Mouse (Mus musculus): Measurements from ENCODE around the gene Selenbp1. TPM values are rescaled to one million over a fixed set of nuclear protein-coding genes. Genes with fewer than 3 reads are reported as not detected.
"Not testable (repeated sequence)": the region's sequence is repeated elsewhere in the genome, so short reads cannot be mapped to it uniquely, and the experiment has no call there.

Selenbp1 gene
- polyA plus RNA-seq, 1 experiment from 2014 or later: 129 TPM

GRCm38 (mm10) chr3:94931427-94932082 lies 1.3 kb upstream of the Selenbp1 start:
- not testable (repeated sequence) for DNase-seq; H3K9ac ChIP-seq (replicated peaks); H3K4me2 ChIP-seq (ENCODE audit: low read depth, low read length); H3K4me3 ChIP-seq (ENCODE audit: low read depth, low read length); H3K27me3 ChIP-seq (ENCODE audit: insufficient read depth, low read length); H3K36me3 ChIP-seq (replicated peaks; ENCODE audit: insufficient read depth, low read length); H3K9me3 ChIP-seq (ENCODE audit: low read length); ATAC-seq
- peak overlapping the region; percentile 29; the same call in 1 of the 2 replicates for H3K27ac ChIP-seq (ENCODE audit: low read depth)
- WGBS (ENCODE audit: insufficient replicate concordance): 60% methylated on average over 10 of the region's 10 CpGs
- peaks cover 23% of the 10 kb centered on the region for H3K4me1 ChIP-seq (ENCODE audit: insufficient read depth)
- TF ChIP-seq EP300 (IDR thresholded peaks at IDR 0.05; ENCODE audit: low read depth): peak; percentile 34; the same call in 1 of the 2 replicates

- H3K4me1 ChIP-seq (ENCODE audit: insufficient read depth): peaks cover 23% of the 10 kb centered on the region
- H3K27ac ChIP-seq (ENCODE audit: low read depth): peak overlapping the region; percentile 29
- WGBS (ENCODE audit: insufficient replicate concordance): 41% methylated on average over 2 of the region's 2 CpGs
- H3K9ac ChIP-seq (replicated peaks): 0 out of 2 replicates have a peak overlapping the region, but pooled peaks have one; percentile 7
- peak; percentile 10 for DNase-seq
- not testable (repeated sequence) for H3K27me3 ChIP-seq (ENCODE audit: insufficient read depth, low read length); H3K4me3 ChIP-seq (ENCODE audit: low read depth, low read length); H3K36me3 ChIP-seq (replicated peaks; ENCODE audit: insufficient read depth, low read length); ATAC-seq; H3K9me3 ChIP-seq (ENCODE audit: low read length)
- H3K4me2 ChIP-seq (ENCODE audit: low read depth, low read length): peak overlapping the region; percentile 66
These were observed 577 bp upstream of the Selenbp1 start for GRCm38 (mm10) chr3:94932279-94932678.

GRCm38 (mm10) chr3:94933604-94934003 lies 748 bp downstream of the Selenbp1 start:
- peak overlapping the region; percentile 97 for H3K27ac ChIP-seq (ENCODE audit: low read depth)
- H3K4me1 ChIP-seq (ENCODE audit: insufficient read depth): peaks cover 23% of the 10 kb centered on the region
- H3K36me3 ChIP-seq (replicated peaks; ENCODE audit: insufficient read depth, low read length); H3K27me3 ChIP-seq (ENCODE audit: insufficient read depth, low read length); H3K9me3 ChIP-seq (ENCODE audit: low read length); DNase-seq; ATAC-seq: not testable (repeated sequence)
- H3K4me2 ChIP-seq (ENCODE audit: low read depth, low read length): peak overlapping the region; percentile 66
- H3K4me3 ChIP-seq (ENCODE audit: low read depth, low read length): peak overlapping the region; percentile 55
- no CpG with 5 or more reads among the region's 2 CpGs for WGBS (ENCODE audit: insufficient replicate concordance)
- H3K9ac ChIP-seq (replicated peaks): peak overlapping the region; percentile 73

GRCm38 (mm10) chr3:94934564-94934963 lies 1.7 kb downstream of the Selenbp1 start:
- H3K4me2 ChIP-seq (ENCODE audit: low read depth, low read length): peak overlapping the region; percentile 48
- WGBS (ENCODE audit: insufficient replicate concordance): 62% methylated on average over 3 of the region's 3 CpGs
- not testable (repeated sequence) for H3K27me3 ChIP-seq (ENCODE audit: insufficient read depth, low read length); ATAC-seq; H3K9me3 ChIP-seq (ENCODE audit: low read length); H3K36me3 ChIP-seq (replicated peaks; ENCODE audit: insufficient read depth, low read length)
- H3K27ac ChIP-seq (ENCODE audit: low read depth): peak overlapping the region; percentile 44; the same call in 1 of the 2 replicates
- peak overlapping the region; percentile 15; the same call in 1 of the 2 replicates for H3K4me3 ChIP-seq (ENCODE audit: low read depth, low read length)
- DNase-seq: peak; percentile 11
- TF ChIP-seq EP300 (IDR thresholded peaks at IDR 0.05; ENCODE audit: low read depth): 0 out of 2 replicates have a peak, but pooled peaks have one; percentile 18
- H3K4me1 ChIP-seq (ENCODE audit: insufficient read depth): peaks cover 23% of the 10 kb centered on the region
- peak overlapping the region; percentile 31; the same call in 1 of the 2 replicates for H3K9ac ChIP-seq (replicated peaks)

- WGBS (ENCODE audit: insufficient replicate concordance): 66% methylated on average over 3 of the region's 3 CpGs
- not testable (repeated sequence) for H3K36me3 ChIP-seq (replicated peaks; ENCODE audit: insufficient read depth, low read length); H3K9me3 ChIP-seq (ENCODE audit: low read length); H3K27me3 ChIP-seq (ENCODE audit: insufficient read depth, low read length); H3K4me3 ChIP-seq (ENCODE audit: low read depth, low read length)
- ATAC-seq (peak; percentile 13; the same call in 1 of the 2 replicates), DNase-seq (peak; percentile 29)
- Histone ChIP-seq H3K27ac (ENCODE audit: low read depth) (peak overlapping the region; percentile 60), H3K9ac (replicated peaks) (0 out of 2 replicates have a peak overlapping the region, but pooled peaks have one; percentile 30), H3K4me1 (ENCODE audit: insufficient read depth) (peaks cover 23% of the 10 kb centered on the region), H3K4me2 (ENCODE audit: low read depth, low read length) (peak overlapping the region; percentile 48; the same call in 1 of the 2 replicates)
These were observed 2.5 kb downstream of the Selenbp1 start for GRCm38 (mm10) chr3:94935332-94935731.

GRCm38 (mm10) chr3:94936147-94936546 lies 3.3 kb downstream of the Selenbp1 start:
- Histone ChIP-seq H3K4me1 (ENCODE audit: insufficient read depth) (peaks cover 15% of the 10 kb centered on the region), H3K27ac (ENCODE audit: low read depth) (peak overlapping the region; percentile 29; the same call in 1 of the 2 replicates)
- H3K9ac ChIP-seq (replicated peaks); ATAC-seq; H3K4me3 ChIP-seq (ENCODE audit: low read depth, low read length); H3K4me2 ChIP-seq (ENCODE audit: low read depth, low read length); H3K9me3 ChIP-seq (ENCODE audit: low read length); DNase-seq; H3K36me3 ChIP-seq (replicated peaks; ENCODE audit: insufficient read depth, low read length); H3K27me3 ChIP-seq (ENCODE audit: insufficient read depth, low read length): not testable (repeated sequence)
- 56% methylated on average over 5 of the region's 5 CpGs for WGBS (ENCODE audit: insufficient replicate concordance)
- peak; percentile 52; the same call in 1 of the 2 replicates for TF ChIP-seq EP300 (IDR thresholded peaks at IDR 0.05; ENCODE audit: low read depth)

GRCm38 (mm10) chr3:94937194-94937593 lies 4.3 kb downstream of the Selenbp1 start:
- H3K4me2 ChIP-seq (ENCODE audit: low read depth, low read length); DNase-seq; H3K9me3 ChIP-seq (ENCODE audit: low read length); H3K4me3 ChIP-seq (ENCODE audit: low read depth, low read length); ATAC-seq; H3K9ac ChIP-seq (replicated peaks); H3K36me3 ChIP-seq (replicated peaks; ENCODE audit: insufficient read depth, low read length); H3K27me3 ChIP-seq (ENCODE audit: insufficient read depth, low read length); H3K27ac ChIP-seq (ENCODE audit: low read depth): not testable (repeated sequence)
- 84% methylated on average over 6 of the region's 7 CpGs for WGBS (ENCODE audit: insufficient replicate concordance)
- H3K4me1 ChIP-seq (ENCODE audit: insufficient read depth): peaks cover 10% of the 10 kb centered on the region

- not testable (repeated sequence) for H3K4me3 ChIP-seq (ENCODE audit: low read depth, low read length)
These were observed 7.2 kb downstream of the Selenbp1 start for GRCm38 (mm10) chr3:94940033-94940432.

More at GRCm38 (mm10) chr3:94940033-94940432, 7.2 kb downstream of the Selenbp1 start:
- H3K4me2 ChIP-seq (ENCODE audit: low read depth, low read length); H3K27ac ChIP-seq (ENCODE audit: low read depth); H3K36me3 ChIP-seq (replicated peaks; ENCODE audit: insufficient read depth, low read length); H3K4me1 ChIP-seq (ENCODE audit: insufficient read depth); ATAC-seq; H3K9ac ChIP-seq (replicated peaks); DNase-seq; H3K27me3 ChIP-seq (ENCODE audit: insufficient read depth, low read length); H3K9me3 ChIP-seq (ENCODE audit: low read length): not testable (repeated sequence)
- WGBS (ENCODE audit: insufficient replicate concordance): 76% methylated on average over 9 of the region's 9 CpGs

All from liver, postnatal 0 days (tissue).